Mouse (Mus musculus): Measurements from ENCODE around the gene Cdh24.

Cdh24 gene

DNA sequence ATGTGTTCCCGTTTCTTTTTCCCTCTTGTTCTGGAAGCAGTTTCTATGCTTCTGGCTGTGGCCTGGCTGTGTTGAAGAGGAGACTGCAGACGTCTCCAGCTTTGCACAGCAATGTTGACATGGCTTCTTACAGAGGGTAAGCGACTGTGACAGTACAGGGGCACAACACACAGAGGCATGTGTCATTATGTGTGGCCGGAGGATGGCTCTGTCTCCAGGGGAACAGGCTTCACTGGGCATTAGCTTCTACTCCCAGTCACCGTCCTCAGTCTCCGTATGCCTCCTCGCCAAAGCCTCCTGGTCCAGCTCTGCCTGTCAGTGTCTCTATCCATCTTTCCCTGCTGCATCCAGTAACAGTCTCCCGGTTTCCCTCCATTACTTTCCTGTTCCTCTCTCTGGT is 33.9 kb downstream of the Cdh24 start:
- DNase-seq (ENCODE audit: low spot score in 2 of 2) = no peak

DNA sequence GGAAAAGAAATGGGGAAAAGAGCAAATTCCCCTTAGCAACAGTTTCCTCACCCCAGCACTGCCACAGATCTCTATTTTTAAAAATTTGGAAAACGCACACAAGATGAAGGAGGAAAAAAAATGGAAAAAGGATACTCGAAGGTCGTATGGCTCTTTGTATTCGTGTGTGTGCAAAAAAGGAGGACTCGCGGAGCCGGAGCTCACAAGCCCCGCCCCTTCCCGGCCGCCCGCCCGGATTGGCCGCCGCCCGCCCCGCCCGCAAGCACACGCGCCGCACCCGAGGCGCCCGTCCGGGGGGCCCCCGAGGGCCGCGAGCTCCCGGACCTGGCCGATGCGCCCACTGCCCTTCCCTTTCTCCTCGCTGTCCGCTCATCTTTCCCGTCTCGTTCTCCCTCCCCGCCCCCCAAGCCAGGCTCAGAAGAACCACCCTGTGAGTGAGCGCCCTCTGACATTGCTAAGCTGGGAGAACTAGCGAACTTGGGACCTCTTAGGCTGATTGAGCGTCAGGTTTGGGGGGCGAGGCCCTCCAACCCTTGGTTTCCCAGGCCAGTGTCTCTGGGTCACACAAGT is 35.3 kb downstream of the Cdh24 start, which contains the start of gene 4931414P19Rik:
Gene 4931414P19Rik, minus strand, starts transcription at position 242 of the 570 bp plus-strand sequence.
- DNase-seq (ENCODE audit: low spot score in 2 of 2) = peak; percentile 60 to 68

DNA sequence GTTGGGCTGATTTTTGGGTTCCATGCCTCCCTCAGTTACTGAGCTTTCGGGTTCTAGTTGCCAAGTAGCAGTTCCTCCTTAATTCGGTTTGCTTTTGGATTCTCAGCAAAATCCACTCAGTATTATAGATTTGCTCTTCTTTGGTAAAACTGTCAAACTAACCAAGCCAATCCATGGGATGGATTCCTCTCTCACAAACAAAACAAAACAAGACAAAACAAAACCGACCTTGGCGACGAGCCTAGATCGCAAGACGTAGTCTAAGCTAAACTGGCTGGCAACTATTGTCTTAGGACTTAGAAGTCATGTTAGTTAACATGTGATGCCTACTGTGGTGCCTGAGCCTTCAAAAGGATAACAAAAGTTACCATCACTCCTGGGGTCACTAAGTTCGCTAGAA is 37.5 kb downstream of the Cdh24 start:
- no peak for DNase-seq (ENCODE audit: low spot score in 2 of 2)

DNA sequence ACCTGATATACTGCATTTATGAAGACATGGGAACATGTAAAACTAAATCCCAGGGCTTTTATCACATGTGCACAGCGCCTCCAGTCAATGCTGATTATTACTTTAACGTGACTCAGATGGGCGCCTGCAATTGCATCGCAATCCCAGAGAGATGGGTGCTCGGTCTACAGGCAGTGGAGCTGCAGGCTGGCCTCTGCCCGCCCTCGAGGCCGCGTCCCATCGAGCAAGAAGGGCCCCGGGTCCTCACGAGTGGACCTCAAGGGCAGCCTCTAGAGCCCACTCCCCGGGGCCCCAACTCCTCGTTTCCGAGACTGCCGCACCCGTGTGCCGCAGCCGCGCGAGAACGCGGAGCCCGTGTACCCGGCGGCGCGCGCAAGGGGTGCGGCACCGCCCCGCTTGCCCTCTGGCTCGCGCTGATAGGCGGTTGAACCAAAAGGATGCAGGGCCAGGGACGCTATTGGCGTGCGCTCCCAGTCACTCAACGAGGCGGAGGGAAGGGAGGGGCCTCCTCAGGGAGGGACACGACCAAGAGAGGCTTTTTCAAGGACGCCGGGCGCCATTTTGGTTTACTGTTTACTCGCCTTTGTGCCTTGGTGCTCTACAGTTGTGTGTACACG is 38.0 kb downstream of the Cdh24 start:
- DNase-seq (ENCODE audit: low spot score in 2 of 2) = peak; percentile 79 to 95

DNA sequence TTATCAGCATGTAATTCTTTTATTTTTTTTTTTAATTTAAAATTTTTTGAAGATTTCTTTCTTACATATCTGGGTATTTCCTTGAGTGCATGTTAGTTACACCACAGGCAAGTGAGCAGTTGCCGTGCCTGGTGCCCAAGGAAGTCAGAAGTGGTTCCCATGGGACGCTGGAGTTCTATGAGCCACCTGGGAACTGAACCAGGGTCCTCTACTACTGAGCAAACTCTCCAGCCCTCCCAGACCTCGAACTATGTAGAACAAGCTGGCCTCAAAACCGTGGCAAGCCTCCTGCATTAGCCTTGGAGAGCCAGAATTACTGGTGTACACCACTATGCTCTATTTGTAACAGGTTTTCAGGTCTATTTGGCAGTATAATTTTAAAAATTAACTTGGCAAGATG is 38.6 kb downstream of the Cdh24 start:
- no peak for DNase-seq (ENCODE audit: low spot score in 2 of 2)

DNA sequence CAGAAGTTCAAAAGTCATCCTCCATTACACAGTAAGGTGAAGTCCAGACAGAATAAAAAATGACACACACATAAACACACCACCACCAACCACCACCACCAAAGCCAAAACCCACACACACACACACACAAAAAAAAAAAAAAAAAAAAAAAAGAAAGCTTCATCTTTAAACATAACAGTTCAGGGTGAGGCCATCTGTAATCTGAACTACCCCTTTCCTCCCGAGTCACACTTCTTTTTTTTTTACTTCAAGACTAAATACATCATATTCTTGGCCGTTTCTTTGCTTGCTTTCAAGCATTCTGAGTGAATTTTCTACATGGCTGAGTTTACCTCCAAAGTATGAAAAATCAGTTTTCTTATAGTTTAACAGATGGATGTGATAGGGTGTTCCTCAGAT is 39.6 kb downstream of the Cdh24 start:
- DNase-seq (ENCODE audit: low spot score in 2 of 2) = no peak

DNA sequence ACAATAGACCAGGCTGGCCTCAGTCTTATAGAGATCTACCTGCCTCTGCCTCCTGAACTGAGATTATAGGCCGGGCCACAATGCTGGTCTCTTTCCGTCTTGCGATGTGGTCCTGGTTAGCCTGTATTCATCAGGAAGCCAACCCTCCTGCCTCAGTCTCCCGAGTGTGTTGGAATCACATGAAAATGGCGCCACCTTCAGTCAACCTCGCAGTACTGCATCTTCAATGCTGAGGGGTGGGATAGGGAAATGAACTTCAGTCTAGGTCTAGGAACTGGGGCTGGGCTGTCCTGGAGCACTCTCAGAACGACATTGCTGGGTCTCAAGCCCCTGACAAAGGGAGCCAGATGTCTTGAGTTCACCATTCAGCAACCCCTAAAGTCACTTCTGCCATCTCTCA is 44.1 kb downstream of the Cdh24 start:
- no peak for DNase-seq (ENCODE audit: low spot score in 2 of 2)

DNA sequence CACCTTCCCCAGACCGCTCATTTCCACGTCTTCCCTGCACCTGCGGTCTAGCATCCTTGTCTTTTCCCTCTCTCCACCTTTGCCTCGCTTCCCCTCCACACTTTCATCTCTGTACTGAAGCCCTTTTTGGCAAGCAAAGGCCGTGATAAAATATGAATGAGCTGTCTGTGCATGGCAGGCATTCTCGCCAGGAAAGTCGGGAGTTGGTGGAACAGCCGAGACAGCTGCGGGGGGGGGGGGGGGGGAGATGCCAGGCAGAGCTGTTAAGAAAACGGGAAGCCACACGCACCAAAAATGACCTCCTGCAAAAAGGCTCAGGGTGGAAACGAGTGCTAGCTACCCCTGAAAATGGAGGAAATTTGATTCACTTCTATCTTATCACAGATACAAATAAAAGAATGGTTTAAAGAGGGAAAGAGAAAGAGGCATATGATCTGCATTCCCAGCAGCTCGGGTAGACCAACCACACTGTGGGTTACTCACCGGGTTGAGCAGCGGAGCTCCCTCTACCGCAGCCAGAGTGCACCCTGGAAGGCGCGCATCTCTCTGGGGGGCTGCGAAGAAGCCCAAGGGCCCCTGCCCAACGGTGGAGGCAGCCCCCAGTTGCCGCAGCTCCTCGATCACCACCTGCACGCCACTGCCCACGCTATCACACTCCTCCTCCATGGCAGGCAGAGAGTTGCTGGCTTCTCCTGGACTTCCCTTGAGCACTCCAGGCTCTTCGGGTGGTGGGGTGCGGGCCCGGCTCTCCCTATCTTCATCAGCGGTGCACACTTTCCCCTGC is 46.3 kb downstream of the Cdh24 start:
- DNase-seq (ENCODE audit: low spot score in 2 of 2) = no peak

DNA sequence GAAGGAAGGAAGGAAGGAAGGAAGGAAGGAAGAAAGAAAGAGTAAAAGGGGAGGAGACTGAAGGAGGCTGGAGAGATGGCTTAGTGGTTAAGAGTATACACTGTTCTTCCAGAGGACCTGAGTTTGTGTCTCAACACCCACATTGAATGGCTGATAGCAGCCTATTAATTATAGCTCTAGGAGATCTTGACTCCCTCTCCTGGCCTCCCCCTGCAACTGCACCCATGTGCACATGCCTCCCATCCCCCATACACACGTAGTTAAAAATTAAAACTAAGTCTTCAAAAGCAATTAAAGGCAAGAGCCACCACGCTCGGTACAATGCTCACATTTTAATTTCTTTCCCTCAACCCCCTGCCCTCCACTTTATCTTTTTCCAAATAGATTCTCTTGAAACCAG is 47.1 kb downstream of the Cdh24 start:
- DNase-seq (ENCODE audit: low spot score in 2 of 2) = no peak

DNA sequence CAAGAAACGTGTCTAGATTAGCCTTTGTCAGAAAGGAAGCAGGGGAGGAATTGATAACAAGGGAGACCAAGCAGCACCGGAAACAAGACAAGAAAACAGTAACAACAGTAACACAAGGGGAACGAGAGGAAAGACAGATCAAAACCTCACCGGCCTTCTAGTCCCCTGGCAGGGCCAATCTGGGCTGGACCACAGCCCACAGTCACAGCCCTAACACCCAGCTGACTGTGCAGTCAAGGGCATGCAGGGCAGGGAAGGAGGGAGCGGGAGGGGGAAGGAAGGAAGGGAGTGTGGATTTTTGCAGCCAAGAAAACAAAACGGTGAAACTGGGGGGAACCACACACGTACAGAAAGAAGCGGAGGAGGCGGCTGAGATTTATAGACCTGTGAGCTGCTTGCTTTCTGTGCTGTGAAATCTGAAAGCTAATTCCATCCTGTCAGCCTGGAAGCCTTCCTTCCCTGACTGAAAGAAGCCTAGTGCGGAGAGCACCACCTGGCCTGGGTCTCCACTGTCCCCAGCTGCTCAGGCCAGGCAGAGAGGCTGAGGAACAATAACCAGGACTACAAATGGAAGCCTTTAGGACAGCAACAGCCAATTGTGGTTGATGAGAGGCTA is 48.7 kb downstream of the Cdh24 start:
- no peak for DNase-seq (ENCODE audit: low spot score in 2 of 2)

DNA sequence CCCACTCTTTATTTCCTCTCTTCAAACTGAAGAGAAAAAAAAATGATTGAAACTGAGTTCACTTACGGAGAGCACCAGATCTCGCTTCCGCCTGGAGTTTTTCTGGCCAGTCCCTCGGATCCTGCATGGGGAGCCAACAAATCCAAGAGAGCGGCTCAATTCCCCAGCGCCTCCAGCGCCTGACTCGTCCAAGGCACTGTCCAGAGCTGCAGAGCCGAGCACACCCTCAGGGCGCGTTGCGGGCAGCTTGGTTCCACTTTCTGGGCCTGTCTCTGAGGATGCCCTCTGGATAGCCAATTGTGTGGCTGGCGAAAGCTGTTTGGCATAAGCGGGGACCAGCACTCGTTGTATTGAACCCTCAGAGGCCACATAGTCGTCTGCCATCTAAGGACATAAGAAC is 50.1 kb downstream of the Cdh24 start:
- no peak for DNase-seq (ENCODE audit: low spot score in 2 of 2)

DNA sequence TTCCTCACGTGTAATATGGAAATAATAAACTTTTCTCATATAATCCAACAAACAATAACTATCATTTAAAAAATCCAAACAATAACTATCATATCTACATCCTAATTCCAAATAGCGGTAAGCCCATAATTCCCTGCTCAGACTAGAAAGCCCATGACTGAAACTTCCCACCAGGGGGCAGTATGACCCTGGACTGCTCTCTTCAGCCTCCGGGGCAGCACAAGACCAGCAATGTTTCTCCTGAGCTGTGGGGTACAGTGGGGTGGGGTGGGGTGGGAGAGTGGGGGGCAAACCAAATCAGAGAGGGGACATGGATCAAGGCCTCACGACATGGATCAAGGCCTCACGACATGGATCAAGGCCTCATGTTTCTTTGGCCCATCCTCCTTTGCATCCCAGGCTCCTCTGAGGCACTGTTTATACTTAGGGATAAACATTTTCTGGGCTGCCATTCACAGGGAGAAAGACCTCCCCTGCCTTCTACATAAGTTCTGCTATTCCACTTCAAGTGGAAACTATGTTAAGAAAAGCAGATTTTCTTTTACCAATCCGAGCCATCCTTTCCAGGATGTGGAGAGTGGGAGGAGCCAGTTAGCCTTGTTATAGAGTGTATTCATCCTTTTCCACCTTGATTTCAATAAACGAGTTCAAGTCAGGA is 57.4 kb downstream of the Cdh24 start:
- DNase-seq (ENCODE audit: low spot score in 2 of 2) = no peak

DNA sequence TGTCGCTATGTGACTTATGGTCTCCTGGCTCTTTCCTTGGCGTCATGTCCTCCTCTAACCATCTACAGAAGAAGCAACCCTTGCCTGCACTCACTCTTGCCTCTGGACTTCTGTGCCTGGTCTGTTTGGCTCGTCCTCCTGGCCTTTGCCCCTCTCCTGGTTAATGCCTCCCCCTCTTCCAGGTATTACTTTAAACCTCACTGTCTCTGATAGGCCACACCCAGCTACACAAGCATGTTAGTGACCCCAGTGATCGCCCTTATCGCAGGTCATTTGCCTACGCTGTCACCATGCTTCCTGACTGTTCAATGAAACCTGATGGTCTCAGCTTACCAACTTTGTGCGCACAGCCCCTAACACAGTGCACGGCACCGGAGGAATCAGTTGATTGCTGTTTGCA is 58.6 kb downstream of the Cdh24 start:
- no peak for DNase-seq (ENCODE audit: low spot score in 2 of 2)

Measured in urinary bladder, adult 18-20 months (tissue).